Mouse (Mus musculus) kidney, postnatal 0 days (tissue): ENCODE results near the gene Htt. TPM values are rescaled to one million over a fixed set of nuclear protein-coding genes. Genes with fewer than 3 reads are reported as not detected.
"Not testable (repeated sequence)": the region's sequence is repeated elsewhere in the genome, so short reads cannot be mapped to it uniquely, and the experiment has no call there.

Experiments used
- ATAC-seq: fragments of 200-750 bp; cut with Nextera tagmentation; replicated peaks from 2 replicates; pipeline ENCODE4 v1.8.0; 2017; ENCODE audit warnings: low read depth, moderate number of reproducible peaks, moderate TSS enrichment, moderate library complexity; ENCODE audit not compliant: low FRiP score
- DNase-seq: peaks from one replicate; pipeline ENCODE4 v3.0.0-alpha.2; 2016; ENCODE audit warnings: low spot score
- H3K27ac ChIP-seq: fragments of 300-500 bp; sonication (generic); 2 replicates; pipeline ENCODE4 v1.5.1; 2014; ENCODE audit warnings: mild to moderate bottlenecking
- H3K27me3 ChIP-seq: fragments of 300-500 bp; sonication (generic); 2 replicates; pipeline ENCODE4 v1.6.1; 2014; ENCODE audit warnings: low read length, mixed read lengths; ENCODE audit not compliant: insufficient read depth
- H3K36me3 ChIP-seq: fragments of 300-500 bp; sonication (generic); 2 replicates; pipeline ENCODE4 v1.6.1; 2014; ENCODE audit warnings: low read length, mixed read lengths; ENCODE audit not compliant: insufficient read depth
- H3K4me1 ChIP-seq: fragments of 300-500 bp; sonication (generic); replicated peaks from 2 replicates; pipeline ENCODE4 v1.6.1; 2014; ENCODE audit warnings: antibody characterized with exemption, low read length, mixed read lengths; ENCODE audit not compliant: insufficient read depth
- H3K4me2 ChIP-seq: fragments of 300-500 bp; sonication (generic); 2 replicates; pipeline ENCODE4 v1.6.1; 2014; ENCODE audit warnings: mild to moderate bottlenecking, low read length, moderate library complexity, mixed read lengths
- H3K4me3 ChIP-seq: fragments of 300-500 bp; sonication (generic); replicated peaks from 2 replicates; pipeline ENCODE4 v1.5.1; 2014; ENCODE audit warnings: low read depth, low read length
- H3K9ac ChIP-seq: fragments of 300-500 bp; sonication (generic); 2 replicates; pipeline ENCODE4 v1.6.1; 2014; ENCODE audit warnings: low read depth, low read length
- H3K9me3 ChIP-seq: fragments of 300-500 bp; sonication (generic); replicated peaks from 2 replicates; pipeline ENCODE4 v1.6.1; 2016; ENCODE audit warnings: low read length, inconsistent platforms, mixed read lengths
- CTCF ChIP-seq: IDR thresholded peaks from 2 replicates; pipeline ENCODE4 v1.5.1; 2016; ENCODE audit warnings: antibody characterized with exemption, low read depth, mild to moderate bottlenecking, moderate library complexity
- WGBS: fragments of 180-500 bp; shearing (Covaris S2); extraction: QIAGEN DNeasy Blood & Tissue Kit; methylation state at CpG from one replicate; pipeline ENCODE4 v1.1.7; 2014; 5-methylcytosine and 5-hydroxymethylcytosine counted together
- polyA plus RNA-seq: library from polyadenylated mRNA; unstranded; fragments of >200 nt; fragmentation: Nextera tagmentation; extraction: Ambion mirVana; gene quantifications from 2 replicates; pipeline ENCODE4 v1.2.1, GENCODE M21; 2015

Gene Htt
- 4.1 and 5.6 TPM in 2 replicates for polyA plus RNA-seq

GRCm38 (mm10) chr5:34761509-34761908 is at the start of gene Htt:
Gene Htt, plus strand, starts transcription at chr5:34761740.
- WGBS: 0% methylated on average over 35 of the region's 35 CpGs
- Histone ChIP-seq H3K36me3 (no peaks in the 10 kb centered on the region), H3K27ac (peak within 1 kb of the TSS; percentile 88), H3K9me3 (no peaks in the 10 kb centered on the region), H3K27me3 (no peaks in the 10 kb centered on the region), H3K4me2 (peak within 1 kb of the TSS; percentile 83), H3K4me1 (no peaks in the 10 kb centered on the region), H3K4me3 (peak within 1 kb of the TSS; percentile 83), H3K9ac (peak within 1 kb of the TSS; percentile 87)
- ATAC-seq (peak; percentile 98), DNase-seq (peak; percentile 96)
- TF ChIP-seq CTCF: peak; percentile 25; the same call in 1 of the 2 replicates

DNA sequence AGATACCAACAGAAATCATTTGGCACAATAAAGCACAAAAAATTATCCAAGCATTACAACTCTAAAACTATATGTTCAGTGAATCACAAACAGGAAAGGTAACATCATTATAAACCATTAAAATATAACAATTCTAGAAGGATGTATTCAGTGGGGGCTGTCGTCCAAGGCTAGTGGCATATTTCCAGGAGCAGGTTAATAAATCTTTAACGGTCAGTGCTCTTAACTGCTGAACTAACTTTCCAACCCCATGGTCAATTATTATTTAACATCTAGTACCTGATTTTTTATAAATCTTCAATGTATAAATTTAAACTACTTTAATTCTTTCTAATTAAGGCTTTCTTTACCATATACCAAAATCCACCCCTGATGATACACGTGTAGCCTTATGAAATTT is 47.2 kb upstream of the Htt start:
- H3K4me2 ChIP-seq, H3K9me3 ChIP-seq, H3K4me3 ChIP-seq, H3K36me3 ChIP-seq, H3K9ac ChIP-seq, ATAC-seq, H3K27ac ChIP-seq, H3K4me1 ChIP-seq, H3K27me3 ChIP-seq: not testable (repeated sequence)
- 38% methylated on average over 3 of the region's 3 CpGs for WGBS
- DNase-seq: peak; percentile 12

GRCm38 (mm10) chr5:34714816-34715215 is 46.7 kb upstream of the Htt start:
- Histone ChIP-seq H3K9ac (no peak overlapping the region), H3K36me3 (no peaks in the 10 kb centered on the region), H3K4me2 (no peak overlapping the region), H3K27ac (no peak overlapping the region), H3K27me3 (no peaks in the 10 kb centered on the region), H3K4me3 (no peak overlapping the region), H3K4me1 (no peaks in the 10 kb centered on the region), H3K9me3 (no peaks in the 10 kb centered on the region)
- no peak for DNase-seq
- no peak for TF ChIP-seq CTCF
- no peak for ATAC-seq
- 61% methylated on average over 5 of the region's 5 CpGs for WGBS

DNA sequence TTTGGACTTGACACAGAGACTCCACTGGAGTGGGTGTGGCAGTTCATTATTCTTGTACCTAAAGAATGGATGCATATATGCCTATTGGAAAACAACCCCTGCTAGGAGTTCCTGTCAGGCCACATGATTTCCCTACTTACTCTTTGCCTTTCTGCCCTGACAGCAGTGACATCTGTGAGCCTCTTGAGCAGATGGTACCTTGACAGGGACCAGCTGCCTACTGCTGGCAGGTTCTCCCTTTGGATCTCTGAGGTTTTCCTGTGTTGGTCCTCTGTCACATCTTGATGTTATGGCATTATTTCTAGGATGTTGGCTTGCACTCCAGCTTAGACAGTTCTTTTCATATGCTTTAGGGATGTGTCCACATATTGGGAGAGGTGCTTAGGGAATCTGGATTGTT is 32.4 kb upstream of the Htt start:
- Histone ChIP-seq H3K36me3 (no peaks in the 10 kb centered on the region), H3K9me3 (no peaks in the 10 kb centered on the region), H3K4me1 (no peaks in the 10 kb centered on the region), H3K4me2 (no peak overlapping the region), H3K4me3 (no peak overlapping the region), H3K9ac (no peak overlapping the region), H3K27me3 (no peaks in the 10 kb centered on the region), H3K27ac (no peak overlapping the region)
- TF ChIP-seq CTCF: no peak
- no peak for ATAC-seq
- no peak for DNase-seq

- DNase-seq (no peak), ATAC-seq (no peak)
- Histone ChIP-seq H3K27me3 (no peaks in the 10 kb centered on the region), H3K4me1 (no peaks in the 10 kb centered on the region), H3K4me2 (no peak overlapping the region), H3K4me3 (no peak overlapping the region), H3K9ac (no peak overlapping the region), H3K36me3 (no peaks in the 10 kb centered on the region), H3K9me3 (no peaks in the 10 kb centered on the region), H3K27ac (no peak overlapping the region)
- TF ChIP-seq CTCF: no peak
- WGBS: 46% methylated on average over 1 of the region's 1 CpGs
These were observed 31.3 kb upstream of the Htt start for GRCm38 (mm10) chr5:34730255-34730654.

DNA sequence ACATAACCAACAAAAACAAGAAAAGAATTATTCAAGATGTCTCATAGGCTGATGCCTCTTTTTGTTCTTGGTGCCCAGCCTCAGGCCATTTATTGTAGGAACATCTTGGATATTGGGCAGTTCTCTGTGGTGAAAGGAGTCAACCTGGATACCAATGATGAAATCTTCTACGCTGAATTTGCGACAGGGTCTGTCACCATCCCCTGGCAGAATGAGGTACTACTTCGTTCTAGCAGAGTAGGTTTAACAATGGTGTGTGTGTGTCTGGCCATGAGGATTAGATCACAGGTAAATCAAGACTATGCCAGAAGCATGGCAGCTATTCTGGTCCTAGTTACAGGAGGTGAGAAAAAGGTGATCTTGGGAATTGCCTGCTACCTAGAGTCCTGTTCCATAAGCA is 10.1 kb upstream of the Htt start:
- ATAC-seq: no peak
- peak; percentile 54 for TF ChIP-seq CTCF
- Histone ChIP-seq H3K9me3 (no peaks in the 10 kb centered on the region), H3K36me3 (no peaks in the 10 kb centered on the region), H3K4me3 (no peak overlapping the region), H3K27ac (no peak overlapping the region), H3K9ac (no peak overlapping the region), H3K4me1 (no peaks in the 10 kb centered on the region), H3K4me2 (no peak overlapping the region), H3K27me3 (no peaks in the 10 kb centered on the region)
- peak; percentile 11 for DNase-seq
- 59% methylated on average over 3 of the region's 3 CpGs for WGBS

DNA sequence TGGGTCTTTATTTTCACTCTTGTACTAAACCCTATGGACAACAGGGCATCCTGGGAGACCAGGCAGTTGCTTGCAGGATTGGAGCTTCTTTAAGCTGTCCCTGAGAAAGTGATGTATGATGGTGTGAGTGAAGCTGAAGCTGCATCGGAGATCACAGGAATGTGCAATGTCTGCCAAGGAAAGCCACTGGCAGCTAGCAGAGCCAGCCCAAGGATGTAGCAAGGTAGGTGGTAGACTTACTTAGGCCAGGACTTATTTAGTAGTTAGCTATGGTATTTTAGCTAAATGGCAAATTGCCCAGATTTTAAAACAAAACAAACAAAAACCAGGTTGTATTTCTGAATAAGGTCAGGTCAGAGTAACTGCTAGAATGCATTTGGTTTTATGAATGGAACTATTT is 2.8 kb upstream of the Htt start:
- Histone ChIP-seq H3K4me1 (no peaks in the 10 kb centered on the region), H3K27ac (no peak overlapping the region), H3K4me3 (no peak overlapping the region), H3K9ac (no peak overlapping the region), H3K4me2 (no peak overlapping the region), H3K27me3 (no peaks in the 10 kb centered on the region), H3K36me3 (no peaks in the 10 kb centered on the region), H3K9me3 (no peaks in the 10 kb centered on the region)
- ATAC-seq (no peak), DNase-seq (no peak)
- WGBS: 69% methylated on average over 1 of the region's 1 CpGs
- TF ChIP-seq CTCF: no peak
